Mouse (Mus musculus) cerebellum, adult 8-10 months (tissue): Measurements from ENCODE around the gene Sox4.

ENCODE experiments used
- DNase-seq: peaks from one replicate; pipeline ENCODE4 v3.0.0; 2022

The Sox4 gene

DNA sequence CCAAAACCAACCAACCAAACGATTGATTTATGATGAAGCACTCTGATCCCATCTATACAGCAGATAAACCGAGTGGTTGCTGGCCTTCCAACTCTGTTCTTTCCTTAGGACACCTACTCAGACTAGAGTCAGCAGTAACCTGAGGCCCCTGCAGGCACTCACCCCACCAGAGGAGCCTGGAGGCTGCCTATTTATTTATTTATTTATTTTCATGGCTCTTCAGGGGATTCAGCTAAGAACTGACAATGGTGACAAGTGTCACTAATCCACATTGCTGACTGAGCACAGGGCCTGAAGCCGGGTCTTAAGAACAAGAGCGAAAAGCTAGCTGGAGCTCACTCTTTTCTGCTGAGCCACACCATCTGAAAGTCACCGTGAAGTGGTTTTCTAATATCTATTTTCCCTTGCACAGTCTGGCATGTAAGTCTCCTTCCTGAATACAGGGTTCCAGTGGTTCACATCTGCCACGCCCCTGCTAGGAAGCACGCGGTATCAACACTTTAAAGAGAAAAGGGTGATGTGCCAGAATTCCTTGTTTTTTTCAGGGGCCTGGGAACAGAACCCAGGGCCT is 6.9 kb downstream of the Sox4 start:
- DNase-seq = no peak

DNA sequence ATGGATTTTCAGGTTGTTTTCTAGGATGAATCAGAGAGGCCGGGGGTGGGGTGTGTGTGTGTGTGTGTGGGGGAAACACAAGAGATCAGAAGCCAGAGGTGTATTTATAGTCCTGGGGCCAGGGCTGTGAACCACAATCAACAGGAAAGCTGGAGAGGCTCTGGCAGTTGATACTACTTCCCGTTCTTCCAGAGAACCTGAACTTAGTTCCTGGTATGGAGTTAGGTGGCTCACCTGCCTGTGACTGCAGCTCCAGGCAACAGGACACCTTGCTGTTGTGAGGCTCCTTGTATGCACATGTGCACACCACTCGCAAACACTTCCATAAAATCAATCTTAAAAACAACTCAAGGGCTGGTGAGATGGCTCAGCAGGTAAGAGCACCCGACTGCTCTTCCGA is 7.8 kb downstream of the Sox4 start:
- no peak for DNase-seq

DNA sequence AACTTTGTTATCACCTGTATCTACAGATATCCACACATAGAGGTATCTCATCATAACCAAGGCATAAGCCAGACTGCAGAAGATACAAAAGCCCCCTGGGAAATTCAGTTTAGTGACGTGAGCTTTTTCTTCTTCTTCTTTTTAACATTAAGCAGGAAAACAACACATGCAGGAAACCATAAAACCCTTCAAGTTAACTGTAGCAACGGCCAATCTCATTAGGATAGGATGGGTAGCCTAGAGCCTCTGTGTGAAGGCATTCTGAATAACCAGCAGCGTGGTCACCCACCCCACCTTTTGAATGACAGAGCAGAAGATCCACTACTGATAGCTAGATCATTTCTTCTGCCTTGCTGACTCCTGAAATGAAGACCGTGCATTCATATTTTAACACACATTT is 10.6 kb downstream of the Sox4 start:
- no peak for DNase-seq

DNA sequence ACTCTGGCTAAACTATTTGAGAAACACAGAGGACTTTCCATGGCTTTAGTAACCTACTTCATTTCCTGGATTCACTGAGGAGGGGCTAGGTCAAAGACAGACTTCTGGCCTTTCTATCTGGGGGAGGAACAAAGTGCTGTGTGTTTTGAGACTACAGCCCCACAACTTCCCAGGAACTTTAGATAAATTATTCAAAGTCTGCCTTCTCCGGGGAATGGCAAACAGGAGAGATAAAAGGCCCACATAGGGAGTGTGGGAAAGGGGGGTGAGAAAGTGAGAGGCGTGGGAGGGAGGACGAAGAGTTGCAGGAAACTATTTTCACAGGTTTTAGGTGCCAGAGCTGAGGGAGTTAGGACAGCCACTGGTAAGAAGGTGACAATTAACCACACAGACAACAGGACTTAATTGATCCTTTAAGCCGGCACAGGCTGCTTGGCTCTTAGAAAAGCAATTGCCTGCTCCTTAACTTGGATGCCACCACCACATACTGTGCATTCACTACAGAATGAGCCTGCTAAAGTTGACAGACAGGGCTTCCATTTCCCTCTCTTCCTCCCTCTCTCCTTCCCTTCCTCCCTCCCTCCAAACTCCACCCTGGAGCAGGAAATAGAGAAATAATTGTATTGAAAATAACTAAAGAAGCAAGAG is 11.4 kb downstream of the Sox4 start:
- no peak for DNase-seq

DNA sequence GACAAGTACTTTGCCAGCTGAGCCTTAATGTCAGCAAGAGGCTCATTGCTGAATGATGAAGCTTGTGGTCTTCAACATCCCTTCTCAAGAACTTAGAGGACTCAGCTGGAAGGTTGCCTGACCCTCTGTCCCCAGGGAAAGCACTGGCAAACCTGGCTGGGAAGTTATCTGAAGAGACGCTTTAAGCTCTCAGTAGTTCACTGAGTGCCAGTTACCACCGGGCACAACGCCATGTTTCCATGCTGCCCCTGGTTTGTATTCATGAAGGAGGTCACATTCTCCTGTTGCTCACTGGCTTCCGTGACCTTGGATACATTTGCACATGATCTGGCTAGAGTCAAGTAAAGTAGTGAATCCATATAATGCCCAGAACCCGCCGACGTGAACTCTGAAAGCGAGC is 20.1 kb downstream of the Sox4 start:
- no peak for DNase-seq

DNA sequence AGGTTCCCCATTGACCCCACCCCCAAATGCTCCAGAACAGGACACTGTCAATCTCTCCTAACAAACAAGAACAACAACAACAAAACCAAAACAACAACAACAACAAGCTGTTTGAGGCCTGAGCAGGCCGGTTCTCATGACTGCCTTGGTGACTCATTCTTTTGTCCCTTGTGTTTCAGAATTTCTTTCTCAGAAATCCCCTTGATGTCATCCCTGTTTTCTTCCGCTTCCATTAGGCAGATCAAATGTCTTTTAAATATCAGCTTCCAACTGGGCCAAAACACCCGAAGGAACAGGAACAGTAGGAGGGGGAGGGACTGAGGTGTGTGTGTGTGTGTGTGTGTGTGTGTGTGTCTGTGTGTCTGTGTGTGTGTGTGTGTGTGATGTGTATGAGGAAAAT is 21.7 kb downstream of the Sox4 start:
- no peak for DNase-seq

DNA sequence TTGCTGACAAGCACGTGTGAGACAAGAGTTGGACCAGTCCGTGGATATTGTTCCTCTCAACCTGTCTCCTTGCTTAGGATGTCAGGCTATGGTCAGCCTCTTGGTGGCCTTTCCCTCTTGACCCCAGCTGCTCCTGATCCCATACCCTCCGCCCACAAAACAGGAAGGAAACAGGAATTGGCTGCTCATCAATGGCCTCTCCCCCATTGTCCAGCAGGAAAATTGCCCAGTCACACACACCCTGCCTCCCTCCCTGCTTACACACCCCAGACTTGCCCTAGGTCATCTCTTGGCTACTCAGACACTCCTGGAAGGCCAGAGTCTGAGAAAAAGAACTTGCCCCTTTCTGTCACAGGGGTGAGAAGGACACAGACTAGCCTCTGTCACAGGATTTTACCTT is 22.2 kb downstream of the Sox4 start:
- no peak for DNase-seq

DNA sequence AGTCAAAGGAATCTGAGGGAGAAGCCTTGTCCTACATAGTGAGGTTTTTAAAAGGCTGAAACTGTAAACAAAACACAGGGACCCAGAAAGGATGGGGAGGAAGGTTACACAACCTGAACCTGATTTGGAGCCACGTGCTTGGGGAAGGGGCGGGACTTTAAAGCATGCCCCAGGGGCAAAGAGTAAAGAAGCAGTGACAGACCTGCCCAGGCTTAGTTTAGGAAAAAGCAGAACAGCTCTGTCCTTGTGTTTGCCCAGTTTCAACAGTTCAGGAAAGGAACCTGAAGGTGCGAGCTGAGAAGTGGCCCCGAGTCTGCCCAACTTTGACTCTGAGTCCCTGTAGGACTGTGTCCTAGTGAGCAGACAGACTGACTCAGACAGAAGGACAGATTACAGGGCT is 23.1 kb downstream of the Sox4 start:
- no peak for DNase-seq

DNA sequence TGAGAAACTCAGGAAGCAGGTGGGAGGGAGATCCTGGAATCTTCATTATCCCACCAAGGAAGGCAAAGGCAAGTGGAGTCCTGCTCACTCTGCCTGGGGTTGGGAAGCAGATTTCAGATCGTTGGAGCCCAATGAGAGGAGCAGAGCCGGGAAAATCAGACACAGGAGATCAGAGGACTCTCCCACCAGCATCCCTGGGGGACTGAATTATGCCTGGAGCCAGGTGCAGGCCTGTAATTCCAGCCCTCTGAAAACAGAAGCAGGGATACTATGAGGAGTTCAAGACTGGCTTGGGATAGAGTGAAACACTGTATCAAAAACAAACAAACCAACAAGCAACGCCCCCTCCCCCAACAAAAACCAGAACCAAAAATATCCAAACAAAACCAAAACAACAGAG is 23.6 kb downstream of the Sox4 start:
- DNase-seq = no peak

DNA sequence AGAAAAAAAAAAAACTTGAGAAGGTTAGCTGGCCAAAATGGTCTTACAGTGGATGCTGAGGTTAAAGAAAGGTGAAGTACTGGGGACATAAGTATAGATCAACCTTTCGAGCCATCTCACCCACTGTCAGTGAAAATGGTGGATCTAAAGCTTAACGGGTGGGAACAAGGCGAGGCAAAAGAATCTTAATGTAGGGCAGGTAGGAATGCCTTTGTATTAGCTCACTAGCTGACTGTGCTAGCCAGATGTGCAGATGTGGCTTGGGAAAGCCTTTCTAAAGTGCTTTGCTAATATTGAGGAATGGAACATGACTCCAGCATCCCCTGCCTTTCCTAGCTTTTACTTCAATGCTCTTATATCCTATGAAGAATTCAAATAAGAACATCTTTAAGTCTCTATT is 30.4 kb downstream of the Sox4 start:
- DNase-seq = no peak

DNA sequence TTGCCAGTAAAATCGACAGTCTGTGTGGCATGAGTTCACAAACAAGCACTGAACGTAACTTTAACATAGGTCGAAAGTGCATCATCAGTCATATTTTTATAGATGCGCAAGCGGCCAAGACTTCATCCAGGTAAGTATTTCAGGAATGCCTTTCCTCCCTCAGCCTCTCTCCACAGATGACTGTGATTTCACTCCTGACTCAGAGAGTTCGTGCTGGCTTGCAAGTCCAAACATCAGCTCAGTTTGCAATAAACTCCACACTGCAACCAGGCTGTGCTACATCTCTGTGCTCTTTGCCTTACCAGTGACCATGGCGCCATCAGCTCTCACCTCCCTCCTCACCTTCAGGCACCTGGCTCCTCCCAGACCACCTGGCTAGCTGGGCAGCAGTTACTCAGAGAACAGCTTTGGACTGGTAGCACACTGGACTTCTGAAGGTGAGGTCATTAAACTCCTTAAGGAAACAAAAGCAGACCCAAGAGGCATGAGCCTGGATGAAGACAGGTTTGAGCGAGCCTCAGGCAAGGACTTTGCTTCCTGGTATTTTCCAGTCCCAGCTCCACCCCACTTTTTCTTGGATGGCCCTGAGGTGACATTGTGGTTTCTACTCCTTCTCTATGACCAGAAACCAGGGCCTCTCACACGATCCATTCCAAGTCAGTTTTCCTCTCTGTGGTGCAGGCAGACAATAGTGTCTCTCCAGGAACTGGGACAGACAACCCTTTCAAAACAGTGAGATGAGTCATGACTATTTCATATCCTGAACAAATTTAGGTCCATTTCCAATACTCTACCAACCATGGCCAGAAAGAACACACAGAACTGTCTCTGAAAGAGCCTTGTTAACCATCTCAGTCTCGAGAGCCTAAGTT is 35.9 kb downstream of the Sox4 start:
- DNase-seq = no peak

DNA sequence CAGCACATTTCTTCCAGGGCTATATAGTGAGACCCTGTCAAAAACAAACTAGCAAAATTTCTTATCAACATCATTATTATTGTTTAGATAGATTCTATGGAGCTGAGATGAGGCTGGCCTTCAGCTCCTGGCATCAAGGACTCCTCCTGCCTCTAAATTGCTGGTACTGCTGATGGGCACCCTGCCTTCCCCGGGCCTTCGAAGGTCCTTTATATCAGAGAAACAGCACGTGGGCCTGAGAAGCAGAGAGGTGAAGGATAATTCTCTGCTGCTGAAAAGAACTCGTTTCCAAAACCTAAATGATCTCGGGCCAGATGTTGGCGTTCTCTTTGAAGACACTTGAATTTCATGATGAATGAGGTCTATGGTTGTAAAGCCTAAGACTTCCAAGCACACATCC is 39.9 kb downstream of the Sox4 start:
- DNase-seq = no peak

DNA sequence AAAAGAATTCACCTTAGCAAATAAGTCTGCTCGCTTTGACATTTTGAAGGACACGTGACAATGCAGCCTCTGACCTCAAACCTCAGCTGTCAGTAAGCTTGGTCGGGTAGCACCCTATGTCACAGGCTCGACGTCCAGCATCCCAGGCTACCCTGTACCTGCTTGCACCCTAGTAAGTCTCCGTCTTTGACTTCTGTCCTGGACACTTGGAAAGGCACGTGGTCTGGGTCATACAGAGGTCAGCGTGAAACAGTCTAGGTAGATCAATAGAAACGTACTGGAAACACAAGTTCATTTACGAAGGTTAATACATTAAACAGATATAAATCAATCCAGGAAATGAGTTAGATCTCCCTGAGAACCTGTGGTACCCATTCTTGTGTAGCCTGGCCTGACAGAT is 46.5 kb downstream of the Sox4 start:
- DNase-seq = no peak
